Mouse (Mus musculus) heart, adult 2 months (tissue): ENCODE measurements at regions not wholly inside any gene's neighbourhood (a gene's known extent, or its start where the extent isn't known, plus 50 kb on each side); places are given as distances from the start of the nearest gene placed in this dataset.

Experiments used
- CTCF ChIP-seq: fragments of 200-600 bp; IDR thresholded peaks from 2 replicates; pipeline ENCODE4 v1.8.1; 2022; ENCODE audit warnings: antibody characterized with exemption, mild to moderate bottlenecking, moderate library complexity
- EP300 ChIP-seq: fragments of 200-500 bp; IDR thresholded peaks from 2 replicates; pipeline ENCODE4 v1.6.1; 2011; ENCODE audit warnings: low read depth, low read length, control low read depth; ENCODE audit not compliant: insufficient read depth
- POLR2A ChIP-seq: fragments of 200-500 bp; IDR thresholded peaks from 2 replicates; pipeline ENCODE4 v1.6.1; 2011; ENCODE audit warnings: mild to moderate bottlenecking, low read depth, low read length, control low read depth; ENCODE audit not compliant: insufficient read depth

GRCm38 (mm10) chr8:64307995-64308394 is 101.9 kb upstream of the Tll1 start:
- TF ChIP-seq CTCF (no peak), EP300 (no peak), POLR2A (no peak)
